Mouse (Mus musculus): Measurements from ENCODE around the gene Spon2. TPM values are rescaled to one million over a fixed set of nuclear protein-coding genes. Genes with fewer than 3 reads are reported as not detected.

Gene Spon2
- polyA plus RNA-seq, 1 experiment, result 1.8 TPM

- peak overlapping the region; percentile 24; the same call in 1 of the 2 replicates for H3K4me3 ChIP-seq (ENCODE audit: insufficient read depth, low read depth, low read length)
These were observed 14.5 kb downstream of the Spon2 start for GRCm38 (mm10) chr5:33203691-33204242.

GRCm38 (mm10) chr5:33203171-33203565, 15.1 kb downstream of the Spon2 start:
- Histone ChIP-seq H3K4me1 (ENCODE audit: control insufficient read depth, insufficient read depth, insufficient read length, low read length) (peaks cover 6% of the 10 kb centered on the region; the same call in 1 of the 2 replicates), H3K27ac (replicated peaks; ENCODE audit: low read depth, low read length) (no peak overlapping the region), H3K4me3 (ENCODE audit: insufficient read depth, low read depth, low read length) (no peak overlapping the region)

More at GRCm38 (mm10) chr5:33203691-33204242, 14.5 kb downstream of the Spon2 start:
- Histone ChIP-seq H3K4me1 (ENCODE audit: control insufficient read depth, insufficient read depth, insufficient read length, low read length) (peaks cover 6% of the 10 kb centered on the region; the same call in 1 of the 2 replicates), H3K27ac (replicated peaks; ENCODE audit: low read depth, low read length) (0 out of 2 replicates have a peak overlapping the region, but pooled peaks have one; percentile 18)

GRCm38 (mm10) chr5:33202516-33203170, 15.6 kb downstream of the Spon2 start:
- H3K4me3 ChIP-seq (ENCODE audit: insufficient read depth, low read depth, low read length), result no peak overlapping the region
- no peak overlapping the region for H3K27ac ChIP-seq (replicated peaks; ENCODE audit: low read depth, low read length)
- peaks cover 6% of the 10 kb centered on the region; the same call in 1 of the 2 replicates for H3K4me1 ChIP-seq (ENCODE audit: control insufficient read depth, insufficient read depth, insufficient read length, low read length)

GRCm38 (mm10) chr5:33201697-33202096, 16.6 kb downstream of the Spon2 start:
- H3K4me1 ChIP-seq (ENCODE audit: control insufficient read depth, insufficient read depth, insufficient read length, low read length), result no peaks in the 10 kb centered on the region
- H3K27ac ChIP-seq (replicated peaks; ENCODE audit: low read depth, low read length), result no peak overlapping the region
- no peak overlapping the region for H3K4me3 ChIP-seq (ENCODE audit: insufficient read depth, low read depth, low read length)

GRCm38 (mm10) chr5:33200071-33200470, 18.2 kb downstream of the Spon2 start:
- Histone ChIP-seq H3K27ac (replicated peaks; ENCODE audit: low read depth, low read length) (no peak overlapping the region), H3K4me1 (ENCODE audit: control insufficient read depth, insufficient read depth, insufficient read length, low read length) (no peaks in the 10 kb centered on the region)

GRCm38 (mm10) chr5:33195246-33195852, 22.9 kb downstream of the Spon2 start:
- Histone ChIP-seq H3K4me1 (ENCODE audit: control insufficient read depth, insufficient read depth, insufficient read length, low read length) (no peaks in the 10 kb centered on the region), H3K27ac (replicated peaks; ENCODE audit: low read depth, low read length) (no peak overlapping the region), H3K4me3 (ENCODE audit: insufficient read depth, low read depth, low read length) (no peak overlapping the region)

More at GRCm38 (mm10) chr5:33200071-33200470, 18.2 kb downstream of the Spon2 start:
- H3K4me3 ChIP-seq (ENCODE audit: insufficient read depth, low read depth, low read length), result no peak overlapping the region

- Histone ChIP-seq H3K4me1 (ENCODE audit: control insufficient read depth, insufficient read depth, insufficient read length, low read length) (no peaks in the 10 kb centered on the region), H3K4me3 (ENCODE audit: insufficient read depth, low read depth, low read length) (no peak overlapping the region), H3K27ac (replicated peaks; ENCODE audit: low read depth, low read length) (no peak overlapping the region)
These were observed 24.7 kb downstream of the Spon2 start for GRCm38 (mm10) chr5:33193567-33193966.

Other genes with a start within 250 kb of the Spon2 start
- 62.3 and 63.4 TPM in 2 replicates for gene Ywhah, start 199.6 kb downstream of the Spon2 start, polyA plus RNA-seq (2012; ENCODE audit: insufficient read depth, insufficient read length, missing spikeins)
- not detected in 2 replicates for gene Slc5a1, start 114.2 kb downstream of the Spon2 start, polyA plus RNA-seq (2012; ENCODE audit: insufficient read depth, insufficient read length, missing spikeins)
- gene Ctbp1, start 56.5 kb upstream of the Spon2 start, polyA plus RNA-seq (2012; ENCODE audit: insufficient read depth, insufficient read length, missing spikeins), result 75.4 and 78.5 TPM in 2 replicates
- 50.3 and 54.4 TPM in 2 replicates for gene Maea, start 117.1 kb upstream of the Spon2 start, polyA plus RNA-seq (2012; ENCODE audit: insufficient read depth, insufficient read length, missing spikeins)
- 3.6 and 3.9 TPM in 2 replicates for gene Uvssa, start 160.1 kb upstream of the Spon2 start, polyA plus RNA-seq (2012; ENCODE audit: insufficient read depth, insufficient read length, missing spikeins)
- not detected in 2 replicates for gene Nkx1-1, start 215.5 kb upstream of the Spon2 start, polyA plus RNA-seq (2012; ENCODE audit: insufficient read depth, insufficient read length, missing spikeins)

Data from brown adipose tissue, adult 24 weeks (tissue).